ENCODE assay signal across 34 mouse cellular contexts in the genomic region with DNA sequence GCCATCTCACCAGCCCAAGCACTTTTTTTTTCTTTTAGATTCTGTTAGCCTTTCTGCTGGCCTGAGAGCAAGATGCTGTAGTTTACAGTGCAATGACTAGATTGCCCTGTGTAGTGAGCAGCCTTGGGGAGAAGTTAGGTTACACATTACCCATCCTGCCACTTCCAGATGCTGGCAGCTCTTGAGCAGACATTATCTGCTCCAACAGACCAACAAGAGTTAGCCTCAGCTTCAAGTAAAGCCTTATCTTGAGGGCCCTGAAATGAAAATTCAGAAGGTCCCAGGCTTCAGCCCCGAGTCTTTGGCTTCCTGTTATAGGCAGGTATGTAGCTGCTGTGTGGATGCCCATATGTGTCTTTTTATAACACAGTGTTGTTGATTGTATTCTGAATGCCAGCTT. TPM values are rescaled to one million over a fixed set of nuclear protein-coding genes. Genes with fewer than 3 reads are reported as not detected.
DNase-seq lines count a peak whose midpoint lies in the region; ATAC-seq and TF ChIP-seq lines count a peak whose summit lies in the region.
"Had no signal": no experiment of that assay in that cellular context is flagged by ENCODE, and none has a peak within 500 bp of the region (broad histone marks: within the 10 kb centered on the region; RNA-seq: fewer than 3 reads in every experiment).

No protein-coding gene starts in this region.

- H3K4me2 ChIP-seq in liver, embryonic 12.5 days, result peak overlapping the region; percentile 17
- no peak overlapping the region for H3K4me2 ChIP-seq in liver, postnatal 0 days (ENCODE audit: low read depth, low read length)
- H3K4me2 ChIP-seq: heart, embryonic 13.5 days; hindbrain, embryonic 15.5 days; lung, embryonic 15.5 days; midbrain, embryonic 12.5 days; neural tube, embryonic 13.5 days had no signal

- WGBS in liver, embryonic 12.5 days (ENCODE audit: insufficient replicate concordance), result 32% methylated on average over 1 of the region's 1 CpGs
- 53% methylated on average over 1 of the region's 1 CpGs for WGBS in liver, postnatal 0 days (ENCODE audit: insufficient replicate concordance)

- no peak overlapping the region for H3K9ac ChIP-seq in liver, embryonic 12.5 days
- H3K9ac ChIP-seq in liver, postnatal 0 days (replicated peaks), result no peak overlapping the region
- H3K9ac ChIP-seq: forebrain, postnatal 0 days; heart, embryonic 13.5 days; hindbrain, embryonic 15.5 days; lung, embryonic 15.5 days; midbrain, embryonic 12.5 days; neural tube, embryonic 13.5 days had no signal

- H3K27me3 ChIP-seq in liver, embryonic 12.5 days (replicated peaks), result no peaks in the 10 kb centered on the region
- H3K27me3 ChIP-seq in liver, postnatal 0 days (ENCODE audit: insufficient read depth, low read length), result no peaks in the 10 kb centered on the region
- H3K27me3 ChIP-seq: heart, embryonic 13.5 days; lung, embryonic 15.5 days had no signal

- H3K4me1 ChIP-seq in liver, embryonic 12.5 days, result peaks cover 46% of the 10 kb centered on the region
- no peaks in the 10 kb centered on the region for H3K4me1 ChIP-seq in liver, postnatal 0 days (ENCODE audit: insufficient read depth)
- H3K4me1 ChIP-seq: lung, embryonic 15.5 days had no signal

- peaks cover 98% of the 10 kb centered on the region for H3K36me3 ChIP-seq in liver, embryonic 12.5 days
- H3K36me3 ChIP-seq in liver, postnatal 0 days (replicated peaks; ENCODE audit: insufficient read depth, low read length), result peaks cover 57% of the 10 kb centered on the region

- intact Hi-C loops in left cerebral cortex, postnatal 10 days (cut with DNase I), result no loop called here

- H3K4me3 ChIP-seq in liver, embryonic 12.5 days, result no peak overlapping the region
- H3K4me3 ChIP-seq in liver, postnatal 0 days (ENCODE audit: low read depth, low read length), result no peak overlapping the region
- H3K4me3 ChIP-seq: forebrain, embryonic 10.5 days; heart, adult 2 months; heart, embryonic 13.5 days; hindbrain, embryonic 10.5 days; hindbrain, embryonic 15.5 days; lung, embryonic 15.5 days; midbrain, embryonic 12.5 days; myocyte; neural tube, embryonic 13.5 days had no signal

- peak; percentile 59 for DNase-seq in MEL-GATA-1-ER (ENCODE audit: extremely low read depth, low read depth)
- DNase-seq in liver, postnatal 0 days, result no peak
- DNase-seq in left cerebral cortex, postnatal 10 days (ENCODE audit: extremely low spot score in 1 of 2, low spot score in 2 of 2), result no peak
- DNase-seq in heart, adult 9 months (ENCODE audit: low spot score in 2 of 2), result no peak
- DNase-seq in adrenal gland, adult 8-10 months, result no peak
- DNase-seq: adrenal gland, adult 2 months; cerebellum, adult 11-12 months; cerebellum, adult 9-11 months; forebrain, postnatal 0 days; heart, adult 2 months; heart, postnatal 10 days; kidney, adult 11 months; kidney, postnatal 14 days; right cerebral cortex, postnatal 14 days; thymus, adult 2 months; thymus, postnatal 36 days had no signal

- peak overlapping the region; percentile 64 for H3K27ac ChIP-seq in liver, embryonic 12.5 days
- H3K27ac ChIP-seq in liver, postnatal 0 days (ENCODE audit: low read depth), result no peak overlapping the region
- H3K27ac ChIP-seq: forebrain, embryonic 10.5 days; heart, adult 2 months; heart, embryonic 13.5 days; hindbrain, embryonic 10.5 days; hindbrain, embryonic 15.5 days; lung, embryonic 15.5 days; midbrain, embryonic 12.5 days; neural tube, embryonic 13.5 days had no signal

- H3K9me3 ChIP-seq in liver, embryonic 12.5 days (replicated peaks), result no peaks in the 10 kb centered on the region
- H3K9me3 ChIP-seq in liver, postnatal 0 days (ENCODE audit: low read length), result no peaks in the 10 kb centered on the region
- H3K9me3 ChIP-seq: forebrain, embryonic 10.5 days; heart, embryonic 13.5 days; hindbrain, embryonic 10.5 days; hindbrain, embryonic 15.5 days; lung, embryonic 15.5 days; midbrain, embryonic 12.5 days; neural tube, embryonic 13.5 days had no signal

- TF ChIP-seq EP300 in liver, postnatal 0 days (IDR thresholded peaks at IDR 0.05; ENCODE audit: low read depth), result peak; percentile 54

- no peak for TF ChIP-seq CTCF in liver, postnatal 0 days (IDR thresholded peaks at IDR 0.05; ENCODE audit: low read depth)

- ATAC-seq in common myeloid progenitor, adult 5-6 weeks (replicated peaks; ENCODE audit: low read depth, poor library complexity, severe bottlenecking), result peak; percentile 55; the same call in 1 of the 2 replicates
- peak; percentile 88 for ATAC-seq in liver, embryonic 12.5 days
- ATAC-seq in liver, postnatal 0 days, result peak; percentile 75
- ATAC-seq: activated CD4-positive, CD25-positive, alpha-beta regulatory T cell, adult 4 months; CD4-positive, CD25-positive, alpha-beta regulatory T cell, adult 4 months; forebrain, postnatal 0 days; inflammation-experienced regulatory T-cells, adult 6 months had no signal

RNA-seq across cellular contexts. Expression of gene Prdm12, which starts 32.3 kb away (rescaled TPM):
- total RNA-seq in common myeloid progenitor, adult 5-6 weeks (2017), result not detected in 2 replicates
- not detected in 2 replicates for polyA plus RNA-seq in liver, embryonic 12.5 days (2016; fragmentation: Nextera tagmentation; extraction: Ambion mirVana)
- polyA plus RNA-seq in liver, postnatal 0 days (2015; fragmentation: Nextera tagmentation; extraction: Ambion mirVana), result not detected in 2 replicates
- total RNA-seq in left cerebral cortex, postnatal 10 days (2021), result under 1 TPM; 0.36 to 0.54 TPM
- total RNA-seq in adrenal gland, adult 8-10 months (2022), result under 1 TPM in 1 of 4 experiments, not detected in 3; 0.22 TPM
- total RNA-seq: adrenal gland, adult 2 months; gastrocnemius, adult 8-10 months; gastrocnemius, postnatal 4 days; heart, adult 2 months; heart, postnatal 10 days; megakaryocyte, adult 5-6 weeks had no signal
- polyA plus RNA-seq: activated CD4-positive, CD25-positive, alpha-beta regulatory T cell, adult 4 months; adrenal gland, adult 2 months; CD4-positive, CD25-positive, alpha-beta regulatory T cell, adult 4 months; heart, adult 2 months; heart, embryonic 13.5 days; inflammation-experienced regulatory T-cells, adult 6 months; kidney, embryonic 14.5 days; myocyte; small intestine, adult 2 months had no signal

RNA-seq across cellular contexts. Expression of gene Fubp3, which starts 35.1 kb away (rescaled TPM):
- 28.2 and 32.8 TPM in 2 replicates for total RNA-seq in common myeloid progenitor, adult 5-6 weeks (2017)
- 41.8 and 45.9 TPM in 2 replicates for polyA plus RNA-seq in liver, embryonic 12.5 days (2016; fragmentation: Nextera tagmentation; extraction: Ambion mirVana)
- polyA plus RNA-seq in liver, postnatal 0 days (2015; fragmentation: Nextera tagmentation; extraction: Ambion mirVana), result 19.4 and 19.5 TPM in 2 replicates
- total RNA-seq in left cerebral cortex, postnatal 10 days (2021), result 10 to 100 TPM; 43.0 to 45.6 TPM
- 10 to 100 TPM; 44.9 to 87.5 (median 62.4) TPM for total RNA-seq in adrenal gland, adult 8-10 months (2022)
